ENCODE assay signal across 8 mouse cellular contexts in genomic region chr16:95345882-95346281, GRCm38 (mm10).
DNase-seq lines count a peak whose midpoint lies in the region; ATAC-seq and TF ChIP-seq lines count a peak whose summit lies in the region.

No protein-coding gene starts in this region.

- intact Hi-C loops in gastrocnemius, postnatal 14 days (cut with DNase I; ENCODE audit: low total_unique reads): no loop called here

- no peak overlapping the region for H3K27ac ChIP-seq in cerebellum, adult 2 months (ENCODE audit: insufficient read depth, low read length)
- no peak overlapping the region for H3K27ac ChIP-seq in kidney, embryonic 16.5 days (ENCODE audit: low read length)
- no peak overlapping the region for H3K27ac ChIP-seq in liver, embryonic 11.5 days (ENCODE audit: low read depth, low read length)

- peak; percentile 63 for DNase-seq in A20 (ENCODE audit: low read depth, low spot score)
- DNase-seq in G1E (ENCODE audit: low spot score): peak; percentile 84
- peak; percentile 64 to 67 for DNase-seq in cerebellum, adult 2 months
- peak; percentile 62 for DNase-seq in gastrocnemius, postnatal 14 days
- peak; percentile 61 for DNase-seq in liver, embryonic 11.5 days (ENCODE audit: low spot score)
- peak; percentile 71 for DNase-seq in ovary, postnatal 14 days (ENCODE audit: low spot score)
- peak; percentile 77 for DNase-seq in thymus, postnatal 25 days

- peaks cover 4% of the 10 kb centered on the region for H3K27me3 ChIP-seq in G1E (ENCODE audit: insufficient read depth, low read length)
- H3K27me3 ChIP-seq in cerebellum, adult 2 months (ENCODE audit: control insufficient read depth, insufficient read depth, low read length): no peaks in the 10 kb centered on the region
- H3K27me3 ChIP-seq in kidney, embryonic 16.5 days (ENCODE audit: insufficient read depth, low read length): no peaks in the 10 kb centered on the region
- no peaks in the 10 kb centered on the region for H3K27me3 ChIP-seq in liver, embryonic 11.5 days (replicated peaks; ENCODE audit: control insufficient read depth, insufficient read depth, low read length)

- ATAC-seq in G1E (ENCODE audit: extremely low read depth, insufficient number of reproducible peaks, low FRiP score, poor library complexity, severe bottlenecking): no peak
- peak; percentile 6; the same call in 1 of the 2 replicates for ATAC-seq in kidney, embryonic 16.5 days (ENCODE audit: low FRiP score, low TSS enrichment)
- no peak for ATAC-seq in liver, embryonic 11.5 days (replicated peaks; ENCODE audit: low FRiP score)

- WGBS in cerebellum, adult 2 months: 1% methylated on average over 7 of the region's 7 CpGs
- 4% methylated on average over 5 of the region's 7 CpGs for WGBS in kidney, embryonic 16.5 days
- WGBS in liver, embryonic 11.5 days: 4% methylated on average over 6 of the region's 7 CpGs

- no peak overlapping the region for H3K9ac ChIP-seq in kidney, embryonic 16.5 days (replicated peaks; ENCODE audit: low read length)
- no peak overlapping the region for H3K9ac ChIP-seq in liver, embryonic 11.5 days (ENCODE audit: low read depth, low read length)

- H3K4me2 ChIP-seq in kidney, embryonic 16.5 days (replicated peaks; ENCODE audit: low read depth, low read length): no peak overlapping the region
- no peak overlapping the region for H3K4me2 ChIP-seq in liver, embryonic 11.5 days

- H3K9me3 ChIP-seq in G1E (replicated peaks): no peaks in the 10 kb centered on the region
- no peaks in the 10 kb centered on the region for H3K9me3 ChIP-seq in kidney, embryonic 16.5 days (ENCODE audit: low read length)
- no peaks in the 10 kb centered on the region for H3K9me3 ChIP-seq in liver, embryonic 11.5 days (ENCODE audit: control insufficient read depth, low read length)

- no peak for TF ChIP-seq POLR2A in cerebellum, adult 2 months (IDR thresholded peaks at IDR 0.05; ENCODE audit: borderline replicate concordance, insufficient read depth, low read length)

- peak; percentile 36; the same call in 1 of the 2 replicates for TF ChIP-seq CTCF in G1E (IDR thresholded peaks at IDR 0.05; ENCODE audit: low read depth, low read length)
- peak; percentile 79 for TF ChIP-seq CTCF in cerebellum, adult 2 months (IDR thresholded peaks at IDR 0.05; ENCODE audit: borderline replicate concordance, insufficient read depth, low read depth, low read length)

- peaks cover 85% of the 10 kb centered on the region for H3K4me1 ChIP-seq in G1E (ENCODE audit: insufficient read depth, low read depth, low read length)
- no peaks in the 10 kb centered on the region; the same call in 1 of the 2 replicates for H3K4me1 ChIP-seq in cerebellum, adult 2 months (ENCODE audit: control insufficient read depth, insufficient read depth, low read length)
- peaks cover 11% of the 10 kb centered on the region; the same call in 1 of the 2 replicates for H3K4me1 ChIP-seq in kidney, embryonic 16.5 days (ENCODE audit: insufficient read depth, low read length)
- H3K4me1 ChIP-seq in liver, embryonic 11.5 days (replicated peaks; ENCODE audit: control insufficient read depth, insufficient read depth, low read length): peaks cover 17% of the 10 kb centered on the region

- H3K4me3 ChIP-seq in G1E (ENCODE audit: low read depth, low read length): no peak overlapping the region
- H3K4me3 ChIP-seq in cerebellum, adult 2 months (replicated peaks; ENCODE audit: insufficient read depth, low read depth, low read length): no peak overlapping the region
- H3K4me3 ChIP-seq in kidney, embryonic 16.5 days (ENCODE audit: low read length): no peak overlapping the region
- no peak overlapping the region for H3K4me3 ChIP-seq in liver, embryonic 11.5 days (ENCODE audit: low read depth, low read length)

- H3K36me3 ChIP-seq in G1E (replicated peaks): no peaks in the 10 kb centered on the region
- H3K36me3 ChIP-seq in kidney, embryonic 16.5 days (ENCODE audit: insufficient read depth, low read length): no peaks in the 10 kb centered on the region
- H3K36me3 ChIP-seq in liver, embryonic 11.5 days (ENCODE audit: control insufficient read depth, insufficient read depth, low read length): no peaks in the 10 kb centered on the region
